Mouse (Mus musculus) midbrain, postnatal 0 days (tissue): ENCODE measurements at regions not wholly inside any gene's neighbourhood (a gene's known extent, or its start where the extent isn't known, plus 50 kb on each side); places are given as distances from the start of the nearest gene placed in this dataset.

Experiments
- ATAC-seq: fragments of 200-750 bp; cut with Nextera tagmentation; 2 replicates; pipeline ENCODE4 v1.8.0; 2017; ENCODE audit warnings: moderate number of reproducible peaks, mild to moderate bottlenecking, moderate TSS enrichment, moderate library complexity; ENCODE audit not compliant: low FRiP score
- DNase-seq: peaks from one replicate; pipeline ENCODE4 v3.0.0-alpha.2; 2015; ENCODE audit warnings: low spot score
- H3K27ac ChIP-seq: fragments of 300-500 bp; sonication (generic); 2 replicates; pipeline ENCODE4 v1.5.1; 2014; ENCODE audit warnings: low read depth, mild to moderate bottlenecking, low read length, mixed read lengths
- H3K27me3 ChIP-seq: fragments of 300-500 bp; sonication (generic); 2 replicates; pipeline ENCODE4 v1.6.1; 2014; ENCODE audit warnings: low read length, control low read depth, mixed read lengths; ENCODE audit not compliant: insufficient read depth
- H3K36me3 ChIP-seq: fragments of 300-500 bp; sonication (generic); 2 replicates; pipeline ENCODE4 v1.6.1; 2014; ENCODE audit warnings: low read length, control low read depth, mixed read lengths; ENCODE audit not compliant: insufficient read depth
- H3K4me1 ChIP-seq: fragments of 300-500 bp; sonication (generic); 2 replicates; pipeline ENCODE4 v1.6.1; 2014; ENCODE audit warnings: mild to moderate bottlenecking, control low read depth, antibody characterized with exemption, low read length, mixed read lengths; ENCODE audit not compliant: insufficient read depth
- H3K4me2 ChIP-seq: fragments of 300-500 bp; sonication (generic); 2 replicates; pipeline ENCODE4 v1.6.1; 2014; ENCODE audit warnings: low read depth, mild to moderate bottlenecking, low read length, mixed read lengths; ENCODE audit not compliant: poor library complexity, severe bottlenecking
- H3K4me3 ChIP-seq: fragments of 300-500 bp; sonication (generic); 2 replicates; pipeline ENCODE4 v1.5.1; 2014; ENCODE audit warnings: low read depth, mild to moderate bottlenecking, low read length, moderate library complexity
- H3K9ac ChIP-seq: fragments of 300-500 bp; sonication (generic); replicated peaks from 2 replicates; pipeline ENCODE4 v1.6.1; 2014; ENCODE audit warnings: mild to moderate bottlenecking, low read length, moderate library complexity, mixed read lengths; ENCODE audit not compliant: poor library complexity, severe bottlenecking
- H3K9me3 ChIP-seq: fragments of 300-500 bp; sonication (generic); 2 replicates; pipeline ENCODE4 v1.6.1; 2016; ENCODE audit warnings: low read length, control low read depth
- CTCF ChIP-seq: IDR thresholded peaks from 2 replicates; pipeline ENCODE4 v1.5.1; 2016; ENCODE audit warnings: antibody characterized with exemption, mild to moderate bottlenecking
- WGBS: fragments of 180-500 bp; shearing (Covaris S2); extraction: QIAGEN DNeasy Blood & Tissue Kit; methylation state at CpG from one replicate; pipeline ENCODE4 v1.1.7; 2014; 5-methylcytosine and 5-hydroxymethylcytosine counted together

DNA sequence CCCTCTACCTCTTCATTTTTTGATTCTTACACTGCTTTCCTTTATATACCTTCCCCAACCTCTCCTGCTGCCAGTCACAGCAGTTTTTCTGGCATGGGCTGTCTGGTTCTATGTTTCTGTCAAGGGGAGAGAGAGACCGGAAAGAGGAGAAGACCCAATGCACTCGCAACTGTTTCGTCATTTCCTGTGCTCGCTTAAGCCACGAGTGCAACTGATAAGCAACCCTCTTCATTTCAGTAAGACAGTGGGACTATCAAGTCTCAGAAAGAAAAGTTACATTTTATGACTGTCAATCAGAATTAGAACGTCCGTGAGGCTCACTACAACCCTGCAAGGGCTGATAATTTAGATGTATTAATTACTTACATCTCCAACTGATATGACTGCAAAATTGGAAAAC lies 312.2 kb downstream of the Etnk1 start:
- DNase-seq (no peak), ATAC-seq (no peak)
- no peak overlapping the region for H3K9ac ChIP-seq
- H3K4me3 ChIP-seq = no peak overlapping the region
- no peaks in the 10 kb centered on the region for H3K36me3 ChIP-seq
- H3K4me2 ChIP-seq = no peak overlapping the region
- H3K27ac ChIP-seq = no peak overlapping the region
- no peaks in the 10 kb centered on the region for H3K9me3 ChIP-seq
- no peaks in the 10 kb centered on the region for H3K27me3 ChIP-seq
- no peak for TF ChIP-seq CTCF
- WGBS = 76% methylated on average over 7 of the region's 7 CpGs
- H3K4me1 ChIP-seq = no peaks in the 10 kb centered on the region

GRCm38 (mm10) chr6:143479701-143480388 lies 312.8 kb downstream of the Etnk1 start:
- TF ChIP-seq CTCF = no peak
- Histone ChIP-seq H3K36me3 (no peaks in the 10 kb centered on the region), H3K4me2 (no peak overlapping the region), H3K4me1 (no peaks in the 10 kb centered on the region), H3K9me3 (no peaks in the 10 kb centered on the region), H3K9ac (no peak overlapping the region), H3K27me3 (no peaks in the 10 kb centered on the region), H3K27ac (no peak overlapping the region), H3K4me3 (no peak overlapping the region)
- no peak for DNase-seq
- 89% methylated on average over 6 of the region's 6 CpGs for WGBS
- no peak for ATAC-seq

- DNase-seq (no peak), ATAC-seq (no peak)
- TF ChIP-seq CTCF = peak; percentile 47
- WGBS = 83% methylated on average over 4 of the region's 4 CpGs
- Histone ChIP-seq H3K36me3 (no peaks in the 10 kb centered on the region), H3K9ac (no peak overlapping the region), H3K27ac (no peak overlapping the region), H3K4me2 (no peak overlapping the region), H3K4me1 (no peaks in the 10 kb centered on the region), H3K9me3 (no peaks in the 10 kb centered on the region), H3K27me3 (no peaks in the 10 kb centered on the region), H3K4me3 (no peak overlapping the region)
Observed at GRCm38 (mm10) chr6:143482272-143482671, 315.3 kb downstream of the Etnk1 start.

GRCm38 (mm10) chr6:143482868-143483267 lies 315.8 kb downstream of the Etnk1 start:
- Histone ChIP-seq H3K4me3 (no peak overlapping the region), H3K27ac (no peak overlapping the region), H3K9ac (no peak overlapping the region), H3K36me3 (no peaks in the 10 kb centered on the region), H3K9me3 (no peaks in the 10 kb centered on the region), H3K4me2 (no peak overlapping the region), H3K4me1 (no peaks in the 10 kb centered on the region), H3K27me3 (no peaks in the 10 kb centered on the region)
- no peak for TF ChIP-seq CTCF
- WGBS = 94% methylated on average over 6 of the region's 6 CpGs
- ATAC-seq = no peak
- no peak for DNase-seq

GRCm38 (mm10) chr6:143484941-143485340 lies 317.9 kb downstream of the Etnk1 start:
- WGBS = 95% methylated on average over 6 of the region's 6 CpGs

DNA sequence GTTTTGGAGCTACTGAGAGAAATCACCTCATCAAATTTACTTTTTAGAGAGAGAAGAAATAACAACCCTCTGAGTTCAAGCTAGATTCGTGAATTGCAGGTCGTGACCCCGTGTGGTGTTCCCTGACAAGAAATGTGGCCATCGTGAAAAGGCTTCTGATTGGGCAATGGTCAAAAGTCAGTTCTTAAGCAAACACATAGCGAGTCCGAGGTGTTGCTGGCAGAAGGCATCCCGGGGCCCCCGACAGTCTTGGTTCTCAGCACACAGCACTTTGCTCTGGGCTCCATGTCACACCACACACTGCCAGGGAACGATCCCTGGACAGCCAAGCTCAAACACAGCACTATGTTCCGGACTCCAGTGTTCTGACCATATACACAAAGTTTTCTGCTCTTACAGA lies 320.0 kb downstream of the Etnk1 start:
- no peak overlapping the region for H3K4me2 ChIP-seq
- no peaks in the 10 kb centered on the region for H3K36me3 ChIP-seq
- WGBS = 94% methylated on average over 10 of the region's 10 CpGs
- ATAC-seq (no peak), DNase-seq (no peak)
- H3K9me3 ChIP-seq = no peaks in the 10 kb centered on the region
- H3K4me1 ChIP-seq = no peaks in the 10 kb centered on the region
- no peak overlapping the region for H3K4me3 ChIP-seq
- no peak overlapping the region for H3K27ac ChIP-seq
- H3K27me3 ChIP-seq = no peaks in the 10 kb centered on the region
- H3K9ac ChIP-seq = no peak overlapping the region
- TF ChIP-seq CTCF = no peak

More at GRCm38 (mm10) chr6:143484941-143485340, 317.9 kb downstream of the Etnk1 start:
- no peaks in the 10 kb centered on the region for H3K36me3 ChIP-seq
- H3K27me3 ChIP-seq = no peaks in the 10 kb centered on the region
- H3K9ac ChIP-seq = no peak overlapping the region
- H3K9me3 ChIP-seq = no peaks in the 10 kb centered on the region
- no peak overlapping the region for H3K4me2 ChIP-seq
- no peak for TF ChIP-seq CTCF
- ATAC-seq = no peak
- no peak overlapping the region for H3K27ac ChIP-seq
- DNase-seq = no peak
- no peak overlapping the region for H3K4me3 ChIP-seq
- H3K4me1 ChIP-seq = no peaks in the 10 kb centered on the region
